Mouse (Mus musculus): ENCODE measurements around the gene Gif. TPM values are rescaled to one million over a fixed set of nuclear protein-coding genes. Genes with fewer than 3 reads are reported as not detected.

The Gif gene
- polyA plus RNA-seq, 1 experiment from 2014 or later: not detected

DNA sequence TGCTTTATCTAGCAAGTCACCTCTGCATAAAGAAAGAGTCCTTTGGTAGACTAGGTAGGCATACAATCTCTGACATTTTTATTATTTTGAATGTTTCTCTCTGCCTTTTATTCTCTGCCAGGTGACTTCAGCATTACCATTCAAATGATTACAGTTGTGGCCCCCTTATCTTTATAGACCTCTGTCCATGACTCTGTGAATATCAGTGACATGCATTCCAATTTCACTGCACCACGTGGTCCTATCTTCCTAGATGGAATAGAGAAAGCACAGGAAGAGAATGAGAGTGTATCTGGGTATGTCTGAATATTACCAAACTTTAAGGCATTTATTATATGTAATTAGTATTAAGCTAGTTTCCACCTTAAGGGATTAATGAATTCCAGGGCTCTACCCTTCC lies 10.9 kb upstream of the Gif start:
- no peak overlapping the region for H3K4me2 ChIP-seq (ENCODE audit: low read depth)
- no peak overlapping the region for H3K27ac ChIP-seq (ENCODE audit: low read depth, low read length)
- H3K4me1 ChIP-seq (ENCODE audit: control insufficient read depth, insufficient read depth, low read length): no peaks in the 10 kb centered on the region
- no peak overlapping the region for H3K4me3 ChIP-seq (ENCODE audit: low read depth, low read length)
- ATAC-seq (ENCODE audit: insufficient read depth, low FRiP score, low TSS enrichment): no peak
- H3K9me3 ChIP-seq (ENCODE audit: control insufficient read depth, low read length): no peaks in the 10 kb centered on the region
- H3K9ac ChIP-seq (ENCODE audit: low read length): no peak overlapping the region
- 60% methylated on average over 1 of the region's 1 CpGs for WGBS
- H3K27me3 ChIP-seq (ENCODE audit: control insufficient read depth, insufficient read depth, low read length): no peaks in the 10 kb centered on the region
- no peaks in the 10 kb centered on the region for H3K36me3 ChIP-seq (ENCODE audit: control insufficient read depth, insufficient read depth, low read length)
- DNase-seq (ENCODE audit: low spot score): no peak

DNA sequence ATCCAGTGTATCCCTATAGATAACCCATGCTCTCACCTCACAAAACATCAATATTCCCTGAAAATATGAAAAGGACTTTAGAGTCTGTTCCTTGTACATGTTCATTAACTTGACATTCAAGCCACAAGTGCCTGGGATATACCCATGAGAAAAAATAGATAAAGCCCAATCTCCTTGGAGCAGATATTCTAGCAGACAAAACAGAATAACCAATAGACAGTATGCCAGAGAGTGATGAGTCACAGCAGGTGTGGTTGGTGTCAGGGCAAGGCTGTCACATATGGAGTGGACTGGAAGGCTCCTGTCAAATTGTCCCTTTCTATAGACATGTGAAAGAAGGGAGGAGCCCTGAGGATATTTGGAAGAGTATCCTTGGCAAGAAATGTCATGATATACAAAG lies 1.7 kb upstream of the Gif start:
- H3K4me2 ChIP-seq (ENCODE audit: low read depth): no peak overlapping the region
- no peaks in the 10 kb centered on the region for H3K9me3 ChIP-seq (ENCODE audit: control insufficient read depth, low read length)
- no peaks in the 10 kb centered on the region for H3K36me3 ChIP-seq (ENCODE audit: control insufficient read depth, insufficient read depth, low read length)
- ATAC-seq (ENCODE audit: insufficient read depth, low FRiP score, low TSS enrichment) (no peak), DNase-seq (ENCODE audit: low spot score) (no peak)
- no peak overlapping the region for H3K27ac ChIP-seq (ENCODE audit: low read depth, low read length)
- H3K9ac ChIP-seq (ENCODE audit: low read length): no peak overlapping the region
- H3K4me1 ChIP-seq (ENCODE audit: control insufficient read depth, insufficient read depth, low read length): no peaks in the 10 kb centered on the region
- no peaks in the 10 kb centered on the region for H3K27me3 ChIP-seq (ENCODE audit: control insufficient read depth, insufficient read depth, low read length)
- H3K4me3 ChIP-seq (ENCODE audit: low read depth, low read length): no peak overlapping the region

DNA sequence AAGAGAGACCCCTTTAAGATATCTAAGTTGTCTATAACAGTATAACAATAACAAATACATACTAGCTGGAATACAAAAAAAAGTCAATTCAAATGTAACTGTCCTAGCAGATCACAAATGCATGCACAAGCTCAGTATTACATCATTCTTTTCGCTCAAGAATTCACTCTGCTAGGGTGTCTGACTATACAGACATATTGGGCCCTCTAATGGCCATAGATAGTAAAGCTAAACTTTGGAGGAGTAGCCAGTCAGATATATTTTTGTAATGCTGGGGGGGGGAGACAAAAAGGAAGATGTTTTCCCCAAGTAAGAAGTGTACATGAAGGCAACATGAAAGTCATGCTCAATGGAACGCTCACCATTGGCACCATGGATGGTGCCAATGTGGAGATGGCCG lies 17.7 kb downstream of the Gif start:
- no peaks in the 10 kb centered on the region for H3K36me3 ChIP-seq (ENCODE audit: control insufficient read depth, insufficient read depth, low read length)
- no peaks in the 10 kb centered on the region for H3K4me1 ChIP-seq (ENCODE audit: control insufficient read depth, insufficient read depth, low read length)
- no peak overlapping the region for H3K9ac ChIP-seq (ENCODE audit: low read length)
- H3K4me2 ChIP-seq (ENCODE audit: low read depth): no peak overlapping the region
- DNase-seq (ENCODE audit: low spot score) (no peak), ATAC-seq (ENCODE audit: insufficient read depth, low FRiP score, low TSS enrichment) (no peak)
- H3K9me3 ChIP-seq (ENCODE audit: control insufficient read depth, low read length): no peaks in the 10 kb centered on the region
- no peak overlapping the region for H3K4me3 ChIP-seq (ENCODE audit: low read depth, low read length)
- no peak overlapping the region for H3K27ac ChIP-seq (ENCODE audit: low read depth, low read length)
- WGBS: 83% methylated on average over 3 of the region's 3 CpGs
- H3K27me3 ChIP-seq (ENCODE audit: control insufficient read depth, insufficient read depth, low read length): no peaks in the 10 kb centered on the region

DNA sequence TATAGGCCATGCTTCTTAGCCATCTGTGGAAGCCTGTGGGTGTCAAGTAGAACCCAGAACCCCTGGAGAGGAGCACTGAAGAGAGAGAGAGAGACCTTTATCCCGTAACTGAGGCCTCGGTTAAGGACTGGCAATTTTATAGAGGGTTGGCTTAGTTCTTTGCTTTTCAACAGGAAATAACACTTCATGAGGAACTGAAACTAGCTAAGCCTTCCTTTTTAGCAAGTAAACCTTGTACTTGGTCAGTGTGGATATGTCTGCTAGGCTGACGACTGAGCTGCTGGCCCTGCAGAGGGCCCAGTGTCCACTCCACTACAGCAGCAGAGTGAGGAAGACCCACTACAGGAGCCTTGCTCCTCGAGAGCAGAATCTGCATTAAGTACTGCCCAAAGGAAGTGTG lies 19.1 kb downstream of the Gif start:
- H3K9ac ChIP-seq (ENCODE audit: low read length): no peak overlapping the region
- no peak overlapping the region for H3K4me2 ChIP-seq (ENCODE audit: low read depth)
- no peaks in the 10 kb centered on the region for H3K9me3 ChIP-seq (ENCODE audit: control insufficient read depth, low read length)
- H3K4me1 ChIP-seq (ENCODE audit: control insufficient read depth, insufficient read depth, low read length): no peaks in the 10 kb centered on the region
- H3K36me3 ChIP-seq (ENCODE audit: control insufficient read depth, insufficient read depth, low read length): no peaks in the 10 kb centered on the region
- ATAC-seq (ENCODE audit: insufficient read depth, low FRiP score, low TSS enrichment) (no peak), DNase-seq (ENCODE audit: low spot score) (no peak)
- no peaks in the 10 kb centered on the region for H3K27me3 ChIP-seq (ENCODE audit: control insufficient read depth, insufficient read depth, low read length)
- whole genome bisulfite sequencing: 73% methylated on average over 4 of the region's 4 CpGs
- no peak overlapping the region for H3K27ac ChIP-seq (ENCODE audit: low read depth, low read length)
- no peak overlapping the region for H3K4me3 ChIP-seq (ENCODE audit: low read depth, low read length)

DNA sequence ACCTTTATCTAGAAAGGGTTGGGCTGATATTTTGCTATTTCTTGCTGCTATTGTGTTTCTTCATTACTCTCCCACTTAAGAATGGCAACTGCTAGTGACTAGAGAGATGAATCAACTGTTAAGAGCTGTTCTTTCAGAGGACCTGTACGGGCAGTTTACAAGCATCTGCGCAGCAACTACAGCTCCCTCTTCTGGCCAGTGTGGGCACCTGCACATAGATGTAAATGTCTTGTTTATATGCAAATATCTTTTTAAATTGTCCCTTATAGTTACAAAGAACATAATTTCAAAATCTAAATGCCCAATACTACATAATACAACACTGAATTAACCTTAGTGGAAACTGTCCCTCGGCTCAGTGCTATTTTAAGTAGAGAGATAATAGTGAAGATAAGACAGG lies 20.8 kb downstream of the Gif start:
- no peak overlapping the region for H3K4me3 ChIP-seq (ENCODE audit: low read depth, low read length)
- no peak for DNase-seq (ENCODE audit: low spot score)
- 17% methylated on average over 3 of the region's 3 CpGs for WGBS
- H3K9me3 ChIP-seq (ENCODE audit: control insufficient read depth, low read length): no peaks in the 10 kb centered on the region
- no peak overlapping the region for H3K27ac ChIP-seq (ENCODE audit: low read depth, low read length)
- no peaks in the 10 kb centered on the region for H3K27me3 ChIP-seq (ENCODE audit: control insufficient read depth, insufficient read depth, low read length)
- no peak for ATAC-seq (ENCODE audit: insufficient read depth, low FRiP score, low TSS enrichment)
- no peak overlapping the region for H3K4me2 ChIP-seq (ENCODE audit: low read depth)
- no peaks in the 10 kb centered on the region for H3K36me3 ChIP-seq (ENCODE audit: control insufficient read depth, insufficient read depth, low read length)
- H3K9ac ChIP-seq (ENCODE audit: low read length): no peak overlapping the region
- no peaks in the 10 kb centered on the region for H3K4me1 ChIP-seq (ENCODE audit: control insufficient read depth, insufficient read depth, low read length)

DNA sequence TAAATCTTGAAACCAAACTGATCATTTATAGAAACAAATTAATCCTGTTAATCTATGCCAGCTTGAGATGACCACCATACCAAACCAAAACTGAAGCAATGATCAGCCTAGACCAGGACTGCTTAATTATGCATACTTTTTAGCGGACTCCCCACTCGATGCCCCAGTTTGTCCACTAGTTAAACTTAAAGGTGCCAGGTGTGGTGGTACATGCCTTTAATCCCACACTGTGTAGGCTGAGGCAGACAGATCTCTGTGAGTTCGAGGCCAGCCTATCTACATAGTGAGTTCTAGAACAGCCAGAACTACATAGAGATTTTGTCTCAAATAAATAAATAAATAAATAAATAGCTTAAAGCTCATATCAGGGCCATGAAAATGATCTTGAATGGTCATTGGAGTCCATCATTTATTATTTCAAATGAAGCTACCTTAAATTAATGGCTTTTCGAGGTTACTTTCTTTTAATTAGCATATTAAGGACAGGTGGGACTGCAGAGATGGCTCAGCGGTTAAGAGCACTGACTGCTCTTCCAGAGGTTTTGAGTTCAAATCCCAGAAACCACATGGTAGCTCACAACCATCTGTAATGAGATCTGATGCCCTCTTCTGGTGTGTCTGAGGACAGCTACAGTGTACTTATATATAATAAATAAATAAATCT lies 22.0 kb downstream of the Gif start:
- no peaks in the 10 kb centered on the region for H3K27me3 ChIP-seq (ENCODE audit: control insufficient read depth, insufficient read depth, low read length)
- ATAC-seq (ENCODE audit: insufficient read depth, low FRiP score, low TSS enrichment) (peak; percentile 39; the same call in 1 of the 2 replicates), DNase-seq (ENCODE audit: low spot score) (no peak)
- H3K4me3 ChIP-seq (ENCODE audit: low read depth, low read length): no peak overlapping the region
- no peak overlapping the region for H3K9ac ChIP-seq (ENCODE audit: low read length)
- no peaks in the 10 kb centered on the region for H3K36me3 ChIP-seq (ENCODE audit: control insufficient read depth, insufficient read depth, low read length)
- H3K9me3 ChIP-seq (ENCODE audit: control insufficient read depth, low read length): no peaks in the 10 kb centered on the region
- H3K4me1 ChIP-seq (ENCODE audit: control insufficient read depth, insufficient read depth, low read length): no peaks in the 10 kb centered on the region
- H3K27ac ChIP-seq (ENCODE audit: low read depth, low read length): no peak overlapping the region
- H3K4me2 ChIP-seq (ENCODE audit: low read depth): no peak overlapping the region
- WGBS: 85% methylated on average over 5 of the region's 5 CpGs

DNA sequence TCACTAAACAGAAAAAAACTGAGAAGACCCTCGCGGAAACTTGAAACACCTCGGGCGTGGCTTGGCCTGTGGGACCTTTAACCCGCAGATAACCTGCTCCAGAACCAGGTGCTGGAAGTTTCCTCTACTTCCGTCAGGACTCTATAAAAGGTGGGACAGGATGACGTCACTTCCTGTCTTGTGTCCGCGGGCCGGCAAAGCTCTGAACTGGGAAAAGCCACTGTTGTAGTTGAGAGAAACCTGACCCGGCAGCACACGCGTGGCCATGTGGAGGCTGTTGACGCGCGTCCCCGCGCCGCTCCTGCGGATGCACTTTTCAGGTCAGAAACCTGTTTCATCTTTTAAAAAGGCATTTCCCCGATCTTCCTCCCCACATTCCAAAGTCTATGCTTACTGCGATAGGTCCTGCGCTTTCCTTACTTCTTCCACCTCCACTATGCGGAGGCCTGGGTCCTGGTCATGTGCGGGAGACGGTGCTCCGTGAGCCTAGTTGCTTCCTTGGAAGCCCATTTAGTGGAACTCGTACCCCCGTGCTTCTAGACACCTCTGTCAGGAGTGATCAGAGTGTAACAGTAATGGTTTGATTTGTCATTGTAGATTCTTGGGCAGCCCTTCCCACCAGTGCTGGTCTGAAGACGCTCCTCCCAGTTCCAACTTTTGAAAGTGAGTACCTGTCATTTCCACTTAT lies 23.0 kb downstream of the Gif start, which contains the start of gene Mrpl16:
Mrpl16 (plus strand) TSS at position 187 of the 688 bp plus-strand sequence.
- Histone ChIP-seq H3K36me3 (ENCODE audit: control insufficient read depth, insufficient read depth, low read length) (no peaks in the 10 kb centered on the region), H3K4me2 (ENCODE audit: low read depth) (peak within 1 kb of the TSS; percentile 68), H3K9ac (ENCODE audit: low read length) (peak within 1 kb of the TSS; percentile 75), H3K9me3 (ENCODE audit: control insufficient read depth, low read length) (no peaks in the 10 kb centered on the region), H3K27ac (ENCODE audit: low read depth, low read length) (no peak within 1 kb of the TSS), H3K4me3 (ENCODE audit: low read depth, low read length) (peak within 1 kb of the TSS; percentile 67), H3K4me1 (ENCODE audit: control insufficient read depth, insufficient read depth, low read length) (no peaks in the 10 kb centered on the region), H3K27me3 (ENCODE audit: control insufficient read depth, insufficient read depth, low read length) (no peaks in the 10 kb centered on the region)
- DNase-seq (ENCODE audit: low spot score) (peak; percentile 86), ATAC-seq (ENCODE audit: insufficient read depth, low FRiP score, low TSS enrichment) (peak; percentile 96)
- WGBS: under 1% methylated on average over 30 of the region's 30 CpGs

DNA sequence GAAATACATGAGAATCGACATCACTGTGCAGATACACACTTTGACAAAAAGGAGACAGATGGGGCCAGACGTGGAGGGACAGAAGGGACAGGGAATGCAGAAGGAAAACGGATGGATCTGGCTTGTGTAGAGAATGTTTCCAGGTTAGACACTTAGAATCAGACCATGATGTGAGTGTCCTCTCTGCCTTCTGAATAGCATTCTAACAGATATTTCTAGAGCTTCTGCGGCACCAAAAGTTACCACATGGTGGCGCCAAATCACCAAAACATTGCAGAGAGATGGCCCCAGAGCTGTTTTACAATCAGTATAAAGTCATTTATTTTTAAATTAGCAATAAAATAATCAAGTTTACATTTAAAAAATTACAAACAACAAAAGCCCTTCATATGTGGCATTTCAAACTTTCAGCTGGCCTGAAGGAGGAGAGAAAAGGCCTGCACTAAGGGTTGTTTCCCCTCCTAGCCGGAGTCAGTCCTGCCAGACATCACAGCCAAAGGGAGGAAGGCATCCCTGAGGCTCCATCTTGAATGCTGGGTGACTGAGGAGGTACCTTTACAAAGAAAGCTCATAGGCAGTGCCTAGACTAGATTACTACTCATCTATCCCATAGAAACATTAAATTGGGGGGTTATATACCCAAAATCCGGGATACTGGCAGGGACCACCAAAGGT lies 30.0 kb downstream of the Gif start:
- 63% methylated on average over 7 of the region's 7 CpGs for WGBS
- ATAC-seq (ENCODE audit: insufficient read depth, low FRiP score, low TSS enrichment) (no peak; the same call in 1 of the 2 replicates), DNase-seq (ENCODE audit: low spot score) (peak; percentile 67)
- H3K9ac ChIP-seq (ENCODE audit: low read length): no peak overlapping the region
- no peak overlapping the region for H3K27ac ChIP-seq (ENCODE audit: low read depth, low read length)
- H3K4me3 ChIP-seq (ENCODE audit: low read depth, low read length): no peak overlapping the region
- no peaks in the 10 kb centered on the region for H3K9me3 ChIP-seq (ENCODE audit: control insufficient read depth, low read length)
- H3K27me3 ChIP-seq (ENCODE audit: control insufficient read depth, insufficient read depth, low read length): no peaks in the 10 kb centered on the region
- H3K4me2 ChIP-seq (ENCODE audit: low read depth): no peak overlapping the region
- H3K4me1 ChIP-seq (ENCODE audit: control insufficient read depth, insufficient read depth, low read length): no peaks in the 10 kb centered on the region
- H3K36me3 ChIP-seq (ENCODE audit: control insufficient read depth, insufficient read depth, low read length): no peaks in the 10 kb centered on the region
